Mouse (Mus musculus): ENCODE measurements at regions not wholly inside any gene's neighbourhood (a gene's known extent, or its start where the extent isn't known, plus 50 kb on each side); places are given as distances from the start of the nearest gene placed in this dataset.

DNA sequence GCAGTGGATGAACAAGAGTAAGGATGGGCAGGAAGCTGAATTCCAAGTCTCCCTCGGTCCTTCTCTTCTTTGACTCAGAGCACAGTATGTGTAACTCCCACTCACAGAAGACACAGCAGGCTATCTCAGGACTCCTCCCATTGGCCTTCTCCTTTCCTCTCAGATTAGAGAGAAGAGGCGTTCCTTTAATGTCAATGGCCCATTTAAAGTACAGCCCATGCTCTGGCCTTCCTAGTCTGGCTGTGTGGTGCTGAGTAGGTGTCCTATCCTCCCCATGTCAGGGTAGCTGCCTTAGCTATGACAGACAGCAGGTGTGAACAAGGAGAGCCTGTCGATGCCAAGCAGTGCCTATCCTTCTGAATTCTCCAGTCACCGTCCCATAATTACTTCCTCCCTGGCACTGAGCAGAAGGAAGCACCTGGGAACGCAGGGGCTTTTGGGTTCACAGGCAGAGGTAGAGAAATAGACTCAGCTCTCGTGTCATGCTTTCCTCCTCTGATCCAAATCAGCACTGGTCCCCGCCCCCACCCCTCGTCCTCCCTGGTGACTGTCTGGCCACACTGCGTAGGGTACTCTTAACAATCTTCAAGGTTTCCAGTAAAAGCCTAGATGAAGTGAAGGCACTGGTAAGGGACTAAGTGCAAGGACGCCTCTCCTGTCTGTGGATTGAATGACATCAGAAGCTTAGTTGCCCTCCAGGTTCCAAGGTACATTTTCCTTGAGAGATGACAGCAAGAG, 257.8 kb downstream of the Mycn start:
- Histone ChIP-seq H3K27me3 (no peaks in the 10 kb centered on the region), H3K4me3 (no peak overlapping the region), H3K9me3 (no peaks in the 10 kb centered on the region), H3K36me3 (no peaks in the 10 kb centered on the region), H3K27ac (replicated peaks) (peak overlapping the region; percentile 83), H3K9ac (replicated peaks) (peak overlapping the region; percentile 5; the same call in 1 of the 2 replicates), H3K4me1 (peaks cover 52% of the 10 kb centered on the region), H3K4me2 (replicated peaks) (peak overlapping the region; percentile 39)
- peak; percentile 6 for ATAC-seq (replicated peaks)
- 21% methylated on average over 10 of the region's 10 CpGs for WGBS

GRCm38 (mm10) chr12:12681101-12681500, 260.6 kb downstream of the Mycn start:
- Histone ChIP-seq H3K4me3 (peak overlapping the region; percentile 42), H3K9me3 (no peaks in the 10 kb centered on the region), H3K36me3 (no peaks in the 10 kb centered on the region), H3K4me1 (peaks cover 71% of the 10 kb centered on the region), H3K4me2 (replicated peaks) (peak overlapping the region; percentile 50), H3K27ac (replicated peaks) (peak overlapping the region; percentile 96), H3K9ac (replicated peaks) (peak overlapping the region; percentile 67), H3K27me3 (no peaks in the 10 kb centered on the region)
- WGBS, result 1% methylated on average over 6 of the region's 6 CpGs
- peak; percentile 35 for ATAC-seq (replicated peaks)

GRCm38 (mm10) chr12:12680371-12680921, 261.3 kb downstream of the Mycn start:
- H3K4me1 ChIP-seq, result peaks cover 77% of the 10 kb centered on the region
- H3K27me3 ChIP-seq, result no peaks in the 10 kb centered on the region
- H3K27ac ChIP-seq (replicated peaks), result peak overlapping the region; percentile 96
- no peaks in the 10 kb centered on the region for H3K36me3 ChIP-seq
- H3K9me3 ChIP-seq, result no peaks in the 10 kb centered on the region
- H3K4me3 ChIP-seq, result peak overlapping the region; percentile 42
- WGBS, result 5% methylated on average over 14 of the region's 14 CpGs
- H3K9ac ChIP-seq (replicated peaks), result peak overlapping the region; percentile 67
- peak overlapping the region; percentile 50 for H3K4me2 ChIP-seq (replicated peaks)
- ATAC-seq (replicated peaks), result peak; percentile 86

GRCm38 (mm10) chr12:12676676-12677075, 265.0 kb downstream of the Mycn start:
- H3K4me3 ChIP-seq, result no peak overlapping the region
- H3K27ac ChIP-seq (replicated peaks), result peak overlapping the region; percentile 70
- WGBS, result 8% methylated on average over 9 of the region's 9 CpGs
- H3K36me3 ChIP-seq, result no peaks in the 10 kb centered on the region
- ATAC-seq (replicated peaks), result peak; percentile 78
- no peaks in the 10 kb centered on the region for H3K9me3 ChIP-seq
- no peak overlapping the region for H3K4me2 ChIP-seq (replicated peaks)
- H3K27me3 ChIP-seq, result no peaks in the 10 kb centered on the region
- peaks cover 48% of the 10 kb centered on the region for H3K4me1 ChIP-seq
- H3K9ac ChIP-seq (replicated peaks), result no peak overlapping the region

GRCm38 (mm10) chr12:12669931-12670330, 271.8 kb downstream of the Mycn start:
- 0 out of 2 replicates have a peak, but pooled peaks have one; percentile 30 for ATAC-seq (replicated peaks)

DNA sequence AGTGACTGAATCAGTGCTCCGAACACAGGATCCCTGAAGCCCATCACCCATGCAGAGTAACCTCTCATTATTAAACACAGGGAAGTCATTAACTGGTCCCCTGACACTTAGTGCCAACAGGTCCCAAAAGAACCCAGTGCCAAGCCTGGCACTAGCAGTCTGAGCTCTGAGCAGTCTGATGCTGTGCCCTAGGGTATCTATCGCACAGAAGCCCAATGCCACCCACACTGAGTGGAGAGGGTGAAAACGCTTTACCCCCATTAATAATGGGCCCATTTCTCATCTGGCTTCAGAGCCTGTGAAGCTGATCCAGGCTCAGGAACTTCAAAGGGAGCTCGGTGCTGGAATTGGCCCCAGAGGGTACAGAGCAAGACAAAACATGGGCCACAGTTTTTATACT, 272.8 kb downstream of the Mycn start:
- WGBS, result 58% methylated on average over 4 of the region's 4 CpGs
- H3K4me1 ChIP-seq, result no peaks in the 10 kb centered on the region
- no peaks in the 10 kb centered on the region for H3K27me3 ChIP-seq
- no peaks in the 10 kb centered on the region for H3K9me3 ChIP-seq
- no peaks in the 10 kb centered on the region for H3K36me3 ChIP-seq
- peak; percentile 68; the same call in 1 of the 2 replicates for ATAC-seq (replicated peaks)
- no peak overlapping the region for H3K9ac ChIP-seq (replicated peaks)
- H3K27ac ChIP-seq (replicated peaks), result no peak overlapping the region
- no peak overlapping the region for H3K4me3 ChIP-seq
- no peak overlapping the region for H3K4me2 ChIP-seq (replicated peaks)

More at GRCm38 (mm10) chr12:12669931-12670330, 271.8 kb downstream of the Mycn start:
- Histone ChIP-seq H3K27me3 (no peaks in the 10 kb centered on the region), H3K4me3 (no peak overlapping the region), H3K36me3 (no peaks in the 10 kb centered on the region), H3K4me2 (replicated peaks) (no peak overlapping the region), H3K9me3 (no peaks in the 10 kb centered on the region), H3K9ac (replicated peaks) (no peak overlapping the region), H3K4me1 (peaks cover 1% of the 10 kb centered on the region; the same call in 1 of the 2 replicates), H3K27ac (replicated peaks) (no peak overlapping the region)
- WGBS, result 61% methylated on average over 5 of the region's 5 CpGs

DNA sequence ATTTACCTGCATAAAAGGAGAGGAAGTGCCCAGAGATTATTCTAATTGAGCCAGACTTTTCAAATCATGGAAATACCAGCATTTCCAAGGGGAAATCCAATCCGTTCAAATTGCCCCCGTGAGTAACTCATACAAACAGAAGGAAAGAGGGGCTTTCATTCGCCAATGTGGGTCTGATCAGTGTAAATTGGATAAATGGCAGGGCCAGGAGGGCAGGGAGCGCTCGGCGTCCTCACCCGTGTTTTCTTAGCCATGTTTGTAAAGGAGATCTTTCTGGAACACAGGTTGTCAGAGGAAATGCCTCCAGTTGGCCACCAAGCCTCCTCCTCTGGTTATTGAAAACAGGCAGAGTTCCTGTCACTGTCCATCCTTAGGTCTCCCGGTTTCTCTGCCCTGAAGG, 286.1 kb downstream of the Mycn start:
- ATAC-seq (replicated peaks), result no peak
- no peak overlapping the region for H3K27ac ChIP-seq (replicated peaks)
- WGBS, result 87% methylated on average over 8 of the region's 8 CpGs
- H3K4me2 ChIP-seq (replicated peaks), result no peak overlapping the region
- no peaks in the 10 kb centered on the region for H3K4me1 ChIP-seq
- no peak overlapping the region for H3K4me3 ChIP-seq
- no peaks in the 10 kb centered on the region for H3K36me3 ChIP-seq
- no peaks in the 10 kb centered on the region for H3K9me3 ChIP-seq
- H3K27me3 ChIP-seq, result no peaks in the 10 kb centered on the region
- H3K9ac ChIP-seq (replicated peaks), result no peak overlapping the region

DNA sequence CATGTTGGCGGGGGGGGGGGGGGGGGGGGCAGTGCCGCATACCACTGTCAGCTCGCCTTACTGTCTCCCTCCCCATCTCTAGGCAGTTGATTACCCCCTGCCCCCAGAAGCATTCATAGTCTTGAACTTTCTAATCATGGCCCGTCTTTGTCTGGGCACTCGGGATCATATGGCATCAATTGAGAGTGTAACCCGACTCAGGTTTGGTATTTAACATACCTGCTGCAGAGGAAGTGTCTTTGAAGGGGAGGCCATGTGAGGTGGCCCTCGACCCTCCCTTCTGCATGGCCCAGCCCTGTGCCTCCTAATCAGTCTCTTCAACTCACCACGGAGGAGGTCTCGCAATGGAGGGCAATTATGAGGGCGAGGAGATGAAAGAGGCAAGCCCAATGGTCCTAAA, 286.5 kb downstream of the Mycn start:
- Histone ChIP-seq H3K4me2 (replicated peaks) (no peak overlapping the region), H3K36me3 (no peaks in the 10 kb centered on the region), H3K27ac (replicated peaks) (no peak overlapping the region), H3K4me1 (no peaks in the 10 kb centered on the region), H3K4me3 (no peak overlapping the region), H3K27me3 (no peaks in the 10 kb centered on the region), H3K9ac (replicated peaks) (no peak overlapping the region), H3K9me3 (no peaks in the 10 kb centered on the region)
- ATAC-seq (replicated peaks), result no peak
- 61% methylated on average over 10 of the region's 10 CpGs for WGBS

GRCm38 (mm10) chr12:12652361-12652760, 289.4 kb downstream of the Mycn start:
- no peaks in the 10 kb centered on the region for H3K36me3 ChIP-seq
- H3K4me2 ChIP-seq (replicated peaks), result no peak overlapping the region
- ATAC-seq (replicated peaks), result no peak
- H3K27me3 ChIP-seq, result no peaks in the 10 kb centered on the region
- no peak overlapping the region for H3K4me3 ChIP-seq
- no peaks in the 10 kb centered on the region for H3K4me1 ChIP-seq
- no peak overlapping the region for H3K9ac ChIP-seq (replicated peaks)
- H3K9me3 ChIP-seq, result no peaks in the 10 kb centered on the region
- H3K27ac ChIP-seq (replicated peaks), result no peak overlapping the region
- 41% methylated on average over 7 of the region's 7 CpGs for WGBS

DNA sequence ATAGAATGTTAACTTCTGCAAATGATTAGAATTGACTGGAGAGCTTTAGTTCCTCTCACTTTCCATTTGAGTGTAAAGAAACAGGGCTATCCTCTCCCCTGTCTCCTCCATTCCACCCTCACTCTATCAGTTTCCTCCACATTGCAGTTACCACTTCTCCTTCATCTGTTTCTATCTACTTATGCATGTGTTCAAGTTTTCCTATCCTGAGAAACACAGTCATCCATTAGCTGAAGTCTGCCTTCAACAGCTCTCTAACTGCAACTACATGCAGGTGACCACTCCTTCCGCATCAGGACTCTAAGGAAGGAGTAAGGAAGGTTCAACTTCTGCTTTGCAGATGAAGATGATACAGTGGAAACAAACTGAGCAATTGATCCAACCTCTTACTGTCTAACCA, 291.4 kb downstream of the Mycn start:
- H3K36me3 ChIP-seq, result no peaks in the 10 kb centered on the region
- no peaks in the 10 kb centered on the region for H3K9me3 ChIP-seq
- no peak overlapping the region for H3K4me3 ChIP-seq
- H3K9ac ChIP-seq (replicated peaks), result no peak overlapping the region
- no peak for ATAC-seq (replicated peaks)
- WGBS, result 97% methylated on average over 1 of the region's 1 CpGs
- no peaks in the 10 kb centered on the region for H3K27me3 ChIP-seq
- no peak overlapping the region for H3K4me2 ChIP-seq (replicated peaks)
- H3K27ac ChIP-seq (replicated peaks), result no peak overlapping the region
- no peaks in the 10 kb centered on the region for H3K4me1 ChIP-seq

GRCm38 (mm10) chr12:12647467-12647866, 294.2 kb downstream of the Mycn start:
- Histone ChIP-seq H3K27me3 (no peaks in the 10 kb centered on the region), H3K36me3 (no peaks in the 10 kb centered on the region), H3K4me3 (no peak overlapping the region), H3K27ac (replicated peaks) (no peak overlapping the region), H3K9me3 (no peaks in the 10 kb centered on the region), H3K4me1 (peaks cover 6% of the 10 kb centered on the region; the same call in 1 of the 2 replicates), H3K9ac (replicated peaks) (no peak overlapping the region), H3K4me2 (replicated peaks) (no peak overlapping the region)
- 52% methylated on average over 6 of the region's 6 CpGs for WGBS
- ATAC-seq (replicated peaks), result no peak

DNA sequence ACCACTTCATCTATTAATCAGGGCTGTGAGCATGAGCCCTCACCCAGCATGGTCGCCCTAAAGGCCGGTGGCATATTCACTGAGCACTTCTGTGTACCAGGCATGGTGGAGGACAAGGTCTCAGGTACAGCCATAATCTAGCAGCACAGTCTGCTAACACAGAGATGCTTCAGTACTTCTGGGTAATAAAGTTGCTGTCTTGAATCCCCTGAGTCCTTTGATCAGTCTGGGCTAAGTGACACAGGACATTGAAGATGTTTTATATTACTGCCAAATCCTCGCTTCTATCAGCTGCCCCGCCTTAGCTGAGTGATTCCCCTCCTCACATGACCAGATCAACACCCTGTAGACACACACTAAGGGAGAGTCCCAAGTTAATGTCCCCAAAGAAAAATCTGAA, 296.5 kb downstream of the Mycn start:
- no peak for ATAC-seq (replicated peaks)
- Histone ChIP-seq H3K27ac (replicated peaks) (no peak overlapping the region), H3K9me3 (no peaks in the 10 kb centered on the region), H3K4me3 (no peak overlapping the region), H3K9ac (replicated peaks) (no peak overlapping the region), H3K4me1 (peaks cover 6% of the 10 kb centered on the region; the same call in 1 of the 2 replicates), H3K4me2 (replicated peaks) (no peak overlapping the region), H3K36me3 (no peaks in the 10 kb centered on the region), H3K27me3 (no peaks in the 10 kb centered on the region)
- 92% methylated on average over 4 of the region's 4 CpGs for WGBS
